In the genomic region with DNA sequence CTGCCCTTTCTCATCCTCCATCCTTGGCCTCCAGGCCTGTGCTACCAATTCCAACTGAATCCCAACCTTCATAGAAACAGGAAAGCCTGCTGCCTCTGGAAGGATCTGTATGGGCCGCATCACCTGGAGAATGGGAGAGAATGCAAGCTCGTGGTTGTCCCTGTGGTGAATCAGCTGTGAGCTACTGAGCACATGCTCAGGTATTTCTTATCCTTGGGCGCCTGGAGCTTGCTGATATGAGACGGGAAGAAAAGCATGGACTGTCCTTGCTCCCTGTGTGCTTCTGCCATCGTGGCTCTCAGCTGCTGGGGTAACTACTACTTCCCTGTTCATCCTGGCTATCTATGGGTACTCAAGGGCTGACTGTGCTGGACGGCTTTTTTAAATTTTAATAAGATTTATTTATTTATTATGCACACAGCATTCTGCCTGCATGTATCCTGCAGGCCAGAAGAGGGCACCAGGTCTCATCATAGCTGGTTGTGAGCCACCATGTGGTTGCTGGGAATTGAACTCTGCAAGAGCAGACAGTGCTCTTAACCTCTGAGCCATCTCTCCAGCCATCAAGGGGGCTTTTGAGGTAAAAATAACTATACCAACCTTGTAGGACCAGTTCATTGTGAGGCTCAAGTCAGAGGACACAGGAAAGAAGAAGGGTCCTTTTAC, we compare ENCODE assay signal across 9 mouse cellular contexts. TPM values are rescaled to one million over a fixed set of nuclear protein-coding genes. Genes with fewer than 3 reads are reported as not detected.
DNase-seq lines count a peak whose midpoint lies in the region; ATAC-seq and TF ChIP-seq lines count a peak whose summit lies in the region.
"Had no signal": no experiment of that assay in that cellular context is flagged by ENCODE, and none has a peak within 500 bp of the region (broad histone marks: within the 10 kb centered on the region; RNA-seq: fewer than 3 reads in every experiment).

No protein-coding gene starts in this region.

- WGBS in stomach, postnatal 0 days = 80% methylated on average over 6 of the region's 6 CpGs
- 84% methylated on average over 6 of the region's 6 CpGs for WGBS in neural tube, embryonic 15.5 days

- TF ChIP-seq POLR2A in embryonic fibroblast, embryonic 13.5 days (IDR thresholded peaks at IDR 0.05; ENCODE audit: low read depth, low read length) = no peak

- H3K4me1 ChIP-seq in embryonic fibroblast, embryonic 13.5 days (ENCODE audit: control insufficient read depth, insufficient read depth, low read length) = peaks cover 5% of the 10 kb centered on the region; the same call in 1 of the 2 replicates
- H3K4me1 ChIP-seq in stomach, postnatal 0 days (replicated peaks; ENCODE audit: control insufficient read depth, insufficient read depth) = peaks cover 7% of the 10 kb centered on the region; the same call in 1 of the 2 replicates
- H3K4me1 ChIP-seq in neural tube, embryonic 15.5 days = peaks cover 26% of the 10 kb centered on the region

- no peak for ATAC-seq in stomach, postnatal 0 days (ENCODE audit: low FRiP score, low TSS enrichment)
- ATAC-seq in neural tube, embryonic 15.5 days (ENCODE audit: low FRiP score) = no peak

- peaks cover 5% of the 10 kb centered on the region for H3K36me3 ChIP-seq in stomach, postnatal 0 days (ENCODE audit: control insufficient read depth, insufficient read depth, low read length)
- peaks cover 40% of the 10 kb centered on the region for H3K36me3 ChIP-seq in neural tube, embryonic 15.5 days

- no peak for DNase-seq in gastrocnemius, adult 2 months
- DNase-seq in gastrocnemius, postnatal 4 days (ENCODE audit: low spot score in 2 of 2) = no peak
- DNase-seq in thymus, postnatal 0 days (ENCODE audit: low spot score) = peak; percentile 8
- no peak for DNase-seq in thymus, postnatal 36 days
- no peak for DNase-seq in stomach, postnatal 0 days (ENCODE audit: low spot score)
- no peak for DNase-seq in layer of hippocampus, postnatal 36 days

- intact Hi-C loops in gastrocnemius, adult 2 months (cut with DNase I) = no loop called here

- no peak overlapping the region for H3K9ac ChIP-seq in stomach, postnatal 0 days (ENCODE audit: low read length)
- no peak overlapping the region for H3K9ac ChIP-seq in neural tube, embryonic 15.5 days (replicated peaks)

- TF ChIP-seq EP300 in stomach, postnatal 0 days (optimal IDR thresholded peaks at IDR 0.05) = no peak

- H3K9me3 ChIP-seq in stomach, postnatal 0 days (ENCODE audit: control insufficient read depth, low read length) = no peaks in the 10 kb centered on the region
- no peaks in the 10 kb centered on the region for H3K9me3 ChIP-seq in neural tube, embryonic 15.5 days (replicated peaks)
- H3K9me3 ChIP-seq: heart, embryonic 10.5 days had no signal

- no peak overlapping the region for H3K4me3 ChIP-seq in gastrocnemius, adult 2 months
- no peak overlapping the region for H3K4me3 ChIP-seq in embryonic fibroblast, embryonic 13.5 days (ENCODE audit: insufficient read depth, low read length)
- H3K4me3 ChIP-seq in stomach, postnatal 0 days (ENCODE audit: low read depth, low read length) = no peak overlapping the region
- H3K4me3 ChIP-seq in neural tube, embryonic 15.5 days (replicated peaks) = no peak overlapping the region
- H3K4me3 ChIP-seq: heart, embryonic 10.5 days had no signal

- H3K4me2 ChIP-seq in stomach, postnatal 0 days (replicated peaks; ENCODE audit: low read depth) = no peak overlapping the region
- no peak overlapping the region for H3K4me2 ChIP-seq in neural tube, embryonic 15.5 days

- peak overlapping the region; percentile 0; the same call in 1 of the 2 replicates for H3K27ac ChIP-seq in gastrocnemius, adult 2 months
- no peak overlapping the region for H3K27ac ChIP-seq in embryonic fibroblast, embryonic 13.5 days (ENCODE audit: insufficient read depth, low read length)
- no peak overlapping the region for H3K27ac ChIP-seq in stomach, postnatal 0 days (replicated peaks)
- no peak overlapping the region for H3K27ac ChIP-seq in neural tube, embryonic 15.5 days (replicated peaks)
- H3K27ac ChIP-seq: heart, embryonic 10.5 days had no signal

- no peaks in the 10 kb centered on the region for H3K27me3 ChIP-seq in stomach, postnatal 0 days (ENCODE audit: control insufficient read depth, insufficient read depth, low read length)
- no peaks in the 10 kb centered on the region for H3K27me3 ChIP-seq in neural tube, embryonic 15.5 days (replicated peaks)

- peak; percentile 27; the same call in 1 of the 2 replicates for TF ChIP-seq CTCF in gastrocnemius, adult 2 months (IDR thresholded peaks at IDR 0.05)
- TF ChIP-seq CTCF in embryonic fibroblast, embryonic 13.5 days (IDR thresholded peaks at IDR 0.05; ENCODE audit: borderline replicate concordance, insufficient read depth, low read length) = peak; percentile 30; the same call in 1 of the 2 replicates
- peak; percentile 63 for TF ChIP-seq CTCF in stomach, postnatal 0 days (IDR thresholded peaks at IDR 0.05; ENCODE audit: low read depth)

RNA-seq across cellular contexts. Expression of a gene that starts 6.1 kb away (rescaled TPM):
- 10 to 100 TPM; 39.2 to 43.4 TPM for total RNA-seq in gastrocnemius, adult 2 months (2021)
- 10 to 100 TPM; 78.1 to 89.5 TPM for total RNA-seq in gastrocnemius, postnatal 4 days (2021)
- 169 and 192 TPM in 2 replicates for polyA plus RNA-seq in thymus, postnatal 0 days (2015; fragmentation: Nextera tagmentation; extraction: Ambion mirVana)
- polyA plus RNA-seq in embryonic fibroblast, embryonic 13.5 days (2011; ENCODE audit: insufficient read length, low read depth, missing spikeins) = 90.4 and 119 TPM in 2 replicates
- 83.5 and 103 TPM in 2 replicates for polyA plus RNA-seq in stomach, postnatal 0 days (2015; fragmentation: Nextera tagmentation; extraction: Ambion mirVana)
- polyA plus RNA-seq in neural tube, embryonic 15.5 days (2015; fragmentation: Nextera tagmentation; extraction: Ambion mirVana) = 145 and 174 TPM in 2 replicates
- 10 to 100 TPM; 27.6 to 36.3 TPM for total RNA-seq in layer of hippocampus, postnatal 36 days (2021)

RNA-seq across cellular contexts. Expression of a gene that starts 11.6 kb away (rescaled TPM):
- total RNA-seq in gastrocnemius, adult 2 months (2021) = 10 to 100 TPM; 21.9 to 25.0 TPM
- total RNA-seq in gastrocnemius, postnatal 4 days (2021) = 10 to 100 TPM; 37.5 to 39.2 TPM
- polyA plus RNA-seq in thymus, postnatal 0 days (2015; fragmentation: Nextera tagmentation; extraction: Ambion mirVana) = 55.4 and 56.2 TPM in 2 replicates
- 22.1 and 22.6 TPM in 2 replicates for polyA plus RNA-seq in embryonic fibroblast, embryonic 13.5 days (2011; ENCODE audit: insufficient read length, low read depth, missing spikeins)
- polyA plus RNA-seq in stomach, postnatal 0 days (2015; fragmentation: Nextera tagmentation; extraction: Ambion mirVana) = 36.8 and 37.8 TPM in 2 replicates
- 55.8 and 58.3 TPM in 2 replicates for polyA plus RNA-seq in neural tube, embryonic 15.5 days (2015; fragmentation: Nextera tagmentation; extraction: Ambion mirVana)
- total RNA-seq in layer of hippocampus, postnatal 36 days (2021) = 10 to 100 TPM; 42.2 to 42.3 TPM

RNA-seq across cellular contexts. Expression of a gene that starts 13.4 kb away (rescaled TPM):
- 1 to 10 TPM; 1.0 to 1.8 TPM for total RNA-seq in gastrocnemius, adult 2 months (2021)
- 10 to 100 TPM; 11.5 to 12.9 TPM for total RNA-seq in gastrocnemius, postnatal 4 days (2021)
- polyA plus RNA-seq in thymus, postnatal 0 days (2015; fragmentation: Nextera tagmentation; extraction: Ambion mirVana) = 25.1 and 28.2 TPM in 2 replicates
- polyA plus RNA-seq in embryonic fibroblast, embryonic 13.5 days (2011; ENCODE audit: insufficient read length, low read depth, missing spikeins) = 35.4 and 40.3 TPM in 2 replicates
- 14.2 and 15.1 TPM in 2 replicates for polyA plus RNA-seq in stomach, postnatal 0 days (2015; fragmentation: Nextera tagmentation; extraction: Ambion mirVana)
- polyA plus RNA-seq in neural tube, embryonic 15.5 days (2015; fragmentation: Nextera tagmentation; extraction: Ambion mirVana) = 47.5 and 49.3 TPM in 2 replicates
- 10 to 100 TPM; 14.2 to 15.2 TPM for total RNA-seq in layer of hippocampus, postnatal 36 days (2021)

RNA-seq across cellular contexts. Expression of a gene that starts 14.2 kb away (rescaled TPM):
- 10 to 100 TPM; 19.7 TPM for total RNA-seq in gastrocnemius, adult 2 months (2021)
- total RNA-seq in gastrocnemius, postnatal 4 days (2021) = 10 to 100 TPM; 38.8 to 44.5 TPM
- 35.6 and 39.0 TPM in 2 replicates for polyA plus RNA-seq in thymus, postnatal 0 days (2015; fragmentation: Nextera tagmentation; extraction: Ambion mirVana)
- 45.5 and 51.8 TPM in 2 replicates for polyA plus RNA-seq in embryonic fibroblast, embryonic 13.5 days (2011; ENCODE audit: insufficient read length, low read depth, missing spikeins)
- 13.7 and 14.8 TPM in 2 replicates for polyA plus RNA-seq in stomach, postnatal 0 days (2015; fragmentation: Nextera tagmentation; extraction: Ambion mirVana)
- polyA plus RNA-seq in neural tube, embryonic 15.5 days (2015; fragmentation: Nextera tagmentation; extraction: Ambion mirVana) = 45.3 and 46.5 TPM in 2 replicates
- 10 to 100 TPM; 59.2 to 68.2 TPM for total RNA-seq in layer of hippocampus, postnatal 36 days (2021)

RNA-seq across cellular contexts. Expression of a gene that starts 26.9 kb away (rescaled TPM):
- under 1 TPM in 1 of 2 experiments, not detected in 1; 0.95 TPM for total RNA-seq in gastrocnemius, adult 2 months (2021)
- 1 to 10 TPM in 1 of 2 experiments, under 1 TPM in 1; 0.49 to 1.4 TPM for total RNA-seq in gastrocnemius, postnatal 4 days (2021)
- polyA plus RNA-seq in thymus, postnatal 0 days (2015; fragmentation: Nextera tagmentation; extraction: Ambion mirVana) = 0.56 and 0.68 TPM in 2 replicates
- polyA plus RNA-seq in embryonic fibroblast, embryonic 13.5 days (2011; ENCODE audit: insufficient read length, low read depth, missing spikeins) = 1.1 and 1.2 TPM in 2 replicates
- 0.40 TPM in 1 of 2 replicates, not detected in the other for polyA plus RNA-seq in stomach, postnatal 0 days (2015; fragmentation: Nextera tagmentation; extraction: Ambion mirVana)
- 1.4 and 1.5 TPM in 2 replicates for polyA plus RNA-seq in neural tube, embryonic 15.5 days (2015; fragmentation: Nextera tagmentation; extraction: Ambion mirVana)
- 1 to 10 TPM in 1 of 2 experiments, under 1 TPM in 1; 1.00 to 3.0 TPM for total RNA-seq in layer of hippocampus, postnatal 36 days (2021)
